ENCODE assay signal across 13 mouse cellular contexts in the genomic region with DNA sequence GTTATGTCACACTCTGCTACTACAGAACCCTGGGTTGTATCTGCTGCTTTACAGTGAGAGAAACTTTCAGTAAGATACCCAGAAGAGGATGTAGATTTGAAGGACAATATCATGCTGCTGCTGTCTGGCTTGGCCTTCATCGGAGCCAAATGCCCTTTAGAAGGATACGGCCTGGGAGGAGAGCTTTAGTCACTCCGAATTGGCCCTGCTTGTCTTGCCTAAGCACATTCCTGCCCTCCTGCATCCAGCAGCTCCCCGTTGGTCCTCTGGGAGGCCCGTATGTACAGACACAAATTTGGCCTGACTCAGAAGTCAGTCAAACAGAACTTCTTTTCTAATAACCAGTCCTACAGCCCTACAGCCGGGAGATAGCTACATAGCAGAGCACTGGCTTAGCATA. TPM values are rescaled to one million over a fixed set of nuclear protein-coding genes. Genes with fewer than 3 reads are reported as not detected.
DNase-seq lines count a peak whose midpoint lies in the region; ATAC-seq and TF ChIP-seq lines count a peak whose summit lies in the region.
"Had no signal": no experiment of that assay in that cellular context is flagged by ENCODE, and none has a peak within 500 bp of the region (broad histone marks: within the 10 kb centered on the region; RNA-seq: fewer than 3 reads in every experiment).

No protein-coding gene starts in this region.

- H3K9ac ChIP-seq in lung, postnatal 0 days (replicated peaks; ENCODE audit: low read depth) = no peak overlapping the region
- no peak overlapping the region for H3K9ac ChIP-seq in kidney, embryonic 16.5 days (replicated peaks; ENCODE audit: low read length)
- H3K9ac ChIP-seq: hindbrain, embryonic 12.5 days; lung, embryonic 15.5 days; midbrain, embryonic 12.5 days had no signal

- H3K9me3 ChIP-seq in lung, postnatal 0 days (ENCODE audit: low read length) = no peaks in the 10 kb centered on the region
- no peaks in the 10 kb centered on the region for H3K9me3 ChIP-seq in kidney, embryonic 16.5 days (ENCODE audit: low read length)
- H3K9me3 ChIP-seq: hindbrain, embryonic 12.5 days; lung, embryonic 15.5 days; midbrain, embryonic 12.5 days had no signal

- peaks cover 10% of the 10 kb centered on the region; the same call in 1 of the 2 replicates for H3K4me1 ChIP-seq in lung, postnatal 0 days (ENCODE audit: insufficient read depth, low read depth, low read length)
- H3K4me1 ChIP-seq in kidney, embryonic 16.5 days (ENCODE audit: insufficient read depth, low read length) = peaks cover 69% of the 10 kb centered on the region
- H3K4me1 ChIP-seq: midbrain, embryonic 12.5 days had no signal

- peak overlapping the region; percentile 16; the same call in 1 of the 2 replicates for H3K27ac ChIP-seq in gastrocnemius, adult 2 months
- no peak overlapping the region for H3K27ac ChIP-seq in lung, postnatal 0 days (ENCODE audit: low read length)
- H3K27ac ChIP-seq in kidney, embryonic 16.5 days (ENCODE audit: low read length) = peak overlapping the region; percentile 12; the same call in 1 of the 2 replicates
- H3K27ac ChIP-seq: hindbrain, embryonic 12.5 days; midbrain, embryonic 12.5 days had no signal

- no peak overlapping the region for H3K4me2 ChIP-seq in lung, postnatal 0 days (replicated peaks; ENCODE audit: low read depth, low read length)
- no peak overlapping the region for H3K4me2 ChIP-seq in kidney, embryonic 16.5 days (replicated peaks; ENCODE audit: low read depth, low read length)
- H3K4me2 ChIP-seq: hindbrain, embryonic 12.5 days; lung, embryonic 15.5 days; midbrain, embryonic 12.5 days had no signal

- ATAC-seq in lung, postnatal 0 days = no peak
- no peak for ATAC-seq in kidney, embryonic 16.5 days (ENCODE audit: low FRiP score, low TSS enrichment)

- no peak for DNase-seq in gastrocnemius, adult 2 months
- DNase-seq in gastrocnemius, postnatal 4 days (ENCODE audit: low spot score in 2 of 2) = no peak
- peak; percentile 36 for DNase-seq in lung, postnatal 0 days (ENCODE audit: low spot score)
- no peak for DNase-seq in lung, postnatal 25 days (ENCODE audit: low spot score)
- no peak for DNase-seq in B cell, adult 2 months
- DNase-seq in layer of hippocampus, postnatal 25 days (ENCODE audit: extremely low spot score in 1 of 2, low spot score in 1 of 2) = no peak
- no peak for DNase-seq in cerebellum, adult 8-10 months
- DNase-seq: cerebellum, adult 9-10 months; retina, postnatal 1 day had no signal

- no peak overlapping the region for H3K4me3 ChIP-seq in gastrocnemius, adult 2 months
- H3K4me3 ChIP-seq in lung, postnatal 0 days (ENCODE audit: low read depth, low read length) = no peak overlapping the region
- no peak overlapping the region for H3K4me3 ChIP-seq in kidney, embryonic 16.5 days (ENCODE audit: low read length)
- H3K4me3 ChIP-seq: hindbrain, embryonic 12.5 days; lung, embryonic 15.5 days; midbrain, embryonic 12.5 days had no signal

- no peak for TF ChIP-seq CTCF in gastrocnemius, adult 2 months (IDR thresholded peaks at IDR 0.05)
- no peak for TF ChIP-seq CTCF in lung, postnatal 0 days (IDR thresholded peaks at IDR 0.05)

- no peaks in the 10 kb centered on the region for H3K27me3 ChIP-seq in lung, postnatal 0 days (replicated peaks; ENCODE audit: insufficient read depth, low read length)
- H3K27me3 ChIP-seq in kidney, embryonic 16.5 days (ENCODE audit: insufficient read depth, low read length) = no peaks in the 10 kb centered on the region
- H3K27me3 ChIP-seq: hindbrain, embryonic 12.5 days; lung, embryonic 15.5 days; midbrain, embryonic 12.5 days had no signal

- no peaks in the 10 kb centered on the region; the same call in 1 of the 2 replicates for H3K36me3 ChIP-seq in lung, postnatal 0 days (ENCODE audit: insufficient read depth, low read length)
- no peaks in the 10 kb centered on the region; the same call in 1 of the 2 replicates for H3K36me3 ChIP-seq in kidney, embryonic 16.5 days (ENCODE audit: insufficient read depth, low read length)
- H3K36me3 ChIP-seq: hindbrain, embryonic 12.5 days; lung, embryonic 15.5 days; midbrain, embryonic 12.5 days had no signal

- intact Hi-C loops in gastrocnemius, adult 2 months (cut with DNase I) = no loop called here

- WGBS in lung, postnatal 0 days = 72% methylated on average over 6 of the region's 6 CpGs
- WGBS in kidney, embryonic 16.5 days = 57% methylated on average over 6 of the region's 6 CpGs

- no peak for TF ChIP-seq EP300 in lung, postnatal 0 days (IDR thresholded peaks at IDR 0.05)

RNA-seq across cellular contexts. Expression of gene Itpr1, which starts 21.6 kb away (rescaled TPM):
- total RNA-seq in gastrocnemius, adult 2 months (2021) = 10 to 100 TPM; 14.1 to 21.3 TPM
- 10 to 100 TPM; 34.0 to 35.5 TPM for total RNA-seq in gastrocnemius, postnatal 4 days (2021)
- polyA plus RNA-seq in lung, postnatal 0 days (2015; fragmentation: Nextera tagmentation; extraction: Ambion mirVana) = 9.2 and 11.6 TPM in 2 replicates
- 24.6 and 25.2 TPM in 2 replicates for polyA plus RNA-seq in kidney, embryonic 16.5 days (2015; fragmentation: Nextera tagmentation; extraction: Ambion mirVana)
- total RNA-seq in layer of hippocampus, postnatal 25 days (2021) = 100 to 1,000 TPM; 258 to 259 TPM

RNA-seq across cellular contexts. Expression of gene Sumf1, which starts 49.2 kb away (rescaled TPM):
- total RNA-seq in gastrocnemius, adult 2 months (2021) = 1 to 10 TPM; 7.4 to 9.4 TPM
- 10 to 100 TPM; 16.8 to 19.4 TPM for total RNA-seq in gastrocnemius, postnatal 4 days (2021)
- polyA plus RNA-seq in lung, postnatal 0 days (2015; fragmentation: Nextera tagmentation; extraction: Ambion mirVana) = 33.4 and 33.9 TPM in 2 replicates
- 27.1 and 27.7 TPM in 2 replicates for polyA plus RNA-seq in kidney, embryonic 16.5 days (2015; fragmentation: Nextera tagmentation; extraction: Ambion mirVana)
- 10 to 100 TPM; 18.0 to 19.1 TPM for total RNA-seq in layer of hippocampus, postnatal 25 days (2021)

Comparison
In these comparisons a context has a peak if more than half of its experiments do, and no peak if none do; other contexts are left out.
1. RNA of gene Itpr1, which starts 21.6 kb away (total RNA-seq): 258 to 259 TPM in layer of hippocampus, postnatal 25 days; 34.0 to 35.5 TPM in gastrocnemius, postnatal 4 days and 14.1 to 21.3 TPM in gastrocnemius, adult 2 months; every median in the first group is over 4 times any median in the second.